Mouse (Mus musculus) cerebellum, postnatal 10 days (tissue): Measurements from ENCODE around the gene Id3.

Source experiments
- DNase-seq, 2 experiments: peaks; one replicate each; pipeline ENCODE4 v3.0.0; 2021; ENCODE audit warnings: mixed read lengths in 2 of 2

Gene Id3

DNA sequence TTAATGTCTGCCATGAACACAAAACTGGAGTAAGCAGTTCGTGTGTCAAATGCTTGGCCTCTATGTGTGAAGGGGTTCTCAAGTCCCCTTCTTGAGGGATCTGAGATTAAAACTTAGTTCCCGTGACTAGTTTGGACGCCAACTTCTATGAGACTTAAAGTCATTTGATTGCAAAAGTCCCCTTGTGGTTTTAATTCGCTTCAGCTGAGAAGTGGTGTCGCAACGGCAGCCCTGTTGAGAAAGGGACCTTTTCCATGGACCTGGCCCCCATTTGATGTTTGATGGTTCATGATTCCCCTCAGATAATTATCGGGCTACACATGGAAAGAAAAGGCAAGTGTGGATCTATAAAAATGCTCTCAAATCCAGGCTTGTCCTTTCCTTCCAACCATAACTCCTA is 36.2 kb downstream of the Id3 start:
- DNase-seq, result no peak

- peak; percentile 90 to 94 for DNase-seq
These were observed 36.7 kb downstream of the Id3 start for GRCm38 (mm10) chr4:136179998-136180397.

DNA sequence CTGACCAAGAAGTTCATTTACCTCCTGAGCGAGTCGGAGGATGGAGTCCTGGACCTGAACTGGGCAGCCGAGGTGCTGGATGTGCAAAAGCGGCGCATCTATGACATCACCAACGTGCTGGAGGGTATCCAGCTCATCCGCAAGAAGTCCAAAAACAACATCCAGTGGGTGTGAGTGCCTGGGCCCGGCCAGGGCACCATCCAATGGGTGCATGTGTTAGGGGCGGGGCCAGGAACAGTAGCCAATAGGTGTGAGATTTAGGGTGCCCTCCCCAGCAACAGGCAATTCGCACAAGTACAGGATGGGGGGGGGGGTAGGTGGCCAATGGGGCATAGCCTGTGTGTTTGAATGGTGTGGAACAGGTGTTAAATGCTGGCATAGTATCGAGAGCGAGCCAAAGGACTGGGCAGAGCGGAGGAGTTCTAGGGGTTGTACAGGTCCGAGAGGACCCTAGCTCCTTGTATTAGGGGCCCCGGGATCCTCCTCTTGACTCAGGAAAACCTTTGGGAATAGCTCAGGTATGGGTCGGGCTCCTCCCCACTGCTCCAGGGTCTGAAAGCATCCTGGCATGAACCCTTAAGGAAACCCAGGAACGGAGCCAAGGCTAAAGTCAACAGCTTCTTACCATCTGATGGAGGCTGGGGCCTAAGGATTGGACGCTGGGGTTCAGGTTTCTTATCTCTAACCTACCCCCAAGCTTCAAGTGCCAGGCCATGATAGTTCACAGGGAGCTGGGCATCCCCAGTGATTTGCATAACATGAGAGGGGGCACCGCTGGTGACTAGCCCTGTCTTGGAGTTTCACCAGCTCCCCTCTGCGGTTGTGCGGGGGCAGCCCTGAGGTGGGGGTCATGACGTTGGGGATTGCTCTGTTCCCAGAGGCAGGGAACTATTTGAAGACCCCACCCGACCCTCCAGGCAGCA is 37.4 kb downstream of the Id3 start:
- peak; percentile 88 to 90 for DNase-seq

DNA sequence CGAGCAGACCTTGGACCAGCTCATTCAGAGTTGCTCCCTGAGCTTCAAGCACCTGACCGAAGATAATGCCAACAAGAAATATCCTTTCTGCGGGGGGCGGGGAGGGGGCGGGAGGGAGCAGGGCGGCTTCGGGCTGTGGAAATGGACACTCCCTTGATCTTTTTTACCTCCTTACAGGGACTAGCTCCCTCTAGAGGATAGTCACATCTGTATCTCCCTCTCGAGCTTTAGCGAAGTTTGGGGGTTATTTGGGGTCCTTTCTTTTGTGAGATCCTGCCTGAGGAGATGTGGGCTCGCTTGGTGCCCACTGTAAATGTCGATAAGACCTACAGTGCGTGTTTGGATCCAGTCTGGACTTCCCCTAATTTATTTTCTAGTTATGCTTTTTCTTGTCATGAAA is 38.1 kb downstream of the Id3 start:
- no peak for DNase-seq

DNA sequence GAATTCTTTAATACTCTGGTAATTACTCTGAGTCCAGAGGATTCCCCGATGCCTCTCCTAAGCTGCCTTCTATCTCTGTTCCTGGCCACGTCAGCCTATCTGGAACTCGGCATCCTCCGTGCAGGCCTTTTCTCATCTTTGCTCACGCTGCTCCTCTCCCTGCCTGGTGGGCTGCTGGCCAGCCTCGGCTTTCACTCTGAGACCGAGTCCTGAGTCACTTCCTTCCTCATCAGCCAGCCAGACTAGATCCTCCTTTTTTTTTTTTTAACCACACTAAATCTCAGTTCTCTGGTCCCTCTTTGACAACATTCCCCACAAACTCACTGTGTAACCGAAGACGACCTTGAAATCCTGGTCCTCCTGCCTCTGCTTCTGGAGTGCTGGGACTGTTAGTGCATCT is 42.1 kb downstream of the Id3 start:
- no peak for DNase-seq

GRCm38 (mm10) chr4:136186315-136186714 is 43.0 kb downstream of the Id3 start:
- DNase-seq, result no peak

- DNase-seq, result peak; percentile 64 to 76
These were observed 43.6 kb downstream of the Id3 start for GRCm38 (mm10) chr4:136186739-136187472.

DNA sequence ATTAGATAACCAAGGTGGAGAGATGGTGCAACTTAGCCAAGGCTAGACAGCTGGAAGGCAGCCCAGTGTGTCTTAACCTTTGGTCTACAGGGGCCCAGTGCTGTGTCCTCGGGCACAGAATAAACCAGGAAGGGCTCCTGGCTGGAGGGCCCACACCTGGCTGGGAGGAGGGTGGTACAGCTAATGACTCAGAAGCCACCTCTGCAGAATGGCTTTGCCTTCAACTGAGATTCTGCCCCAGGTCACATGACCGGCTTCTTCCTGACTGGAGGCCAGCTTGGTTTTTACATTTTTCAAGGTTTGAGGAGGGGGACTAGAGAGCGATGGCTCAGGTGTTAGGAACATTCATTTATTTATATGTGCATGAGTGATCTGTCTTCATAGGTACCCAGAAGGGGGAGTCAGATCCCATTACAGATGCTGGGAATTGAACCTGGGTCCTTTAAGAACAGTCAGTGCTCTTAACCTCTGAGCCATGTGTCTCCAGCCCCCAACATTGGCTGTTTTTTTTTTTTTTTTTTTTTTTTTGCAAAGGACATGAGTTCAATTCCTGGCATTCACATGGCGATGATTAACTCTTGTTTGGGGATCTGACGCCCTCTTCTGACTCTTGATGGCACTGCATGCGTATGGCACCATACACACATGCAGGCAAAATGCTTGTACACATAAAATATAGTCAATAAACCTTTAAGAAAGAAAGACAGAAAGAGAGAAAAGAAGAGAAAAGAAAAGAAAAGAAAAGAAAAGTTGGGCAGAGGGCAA is 45.9 kb downstream of the Id3 start:
- DNase-seq, result no peak

DNA sequence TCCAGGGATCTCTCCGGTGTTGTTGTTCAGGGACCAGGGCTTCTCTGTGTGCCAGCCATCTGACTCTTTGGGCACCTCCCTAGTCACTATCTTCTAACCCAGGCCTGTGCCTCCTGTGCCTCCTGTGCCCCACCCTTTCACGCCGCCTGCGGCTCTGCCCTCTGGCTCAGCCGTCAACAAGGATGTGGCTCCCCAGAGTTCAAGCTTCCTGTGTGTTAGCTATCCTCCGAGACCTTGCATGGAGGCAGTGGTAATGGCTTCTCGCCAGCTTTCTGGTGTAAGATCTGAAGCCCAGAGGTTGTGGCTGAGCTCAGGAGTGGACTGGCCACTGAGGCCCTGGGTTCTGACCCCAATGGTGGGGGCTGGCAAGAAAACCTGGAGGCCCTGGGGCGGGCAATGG is 46.6 kb downstream of the Id3 start:
- no peak for DNase-seq

- no peak for DNase-seq
These were observed 50.3 kb downstream of the Id3 start for GRCm38 (mm10) chr4:136193571-136193970.

DNA sequence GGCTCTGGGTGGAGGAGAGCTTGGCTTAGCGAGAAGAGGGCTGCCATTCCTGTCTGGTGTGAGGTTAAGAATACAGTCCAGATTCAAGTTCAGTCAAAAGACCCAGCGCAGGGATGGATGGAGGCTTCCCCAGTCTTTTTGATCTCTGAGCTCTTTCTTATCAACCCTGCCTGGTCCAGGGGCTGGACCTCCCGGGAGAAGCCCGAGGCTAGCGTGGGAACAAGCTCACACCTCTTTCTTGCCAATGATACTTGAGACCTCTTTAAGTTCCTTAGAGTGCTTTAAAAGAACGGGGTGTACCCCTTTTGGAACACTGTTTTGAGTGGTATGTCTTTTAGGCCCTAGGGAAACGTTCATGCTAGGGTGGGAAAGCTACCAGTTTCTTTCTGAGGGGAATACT is 51.7 kb downstream of the Id3 start:
- DNase-seq, result no peak
